Mouse (Mus musculus) urinary bladder, postnatal 0 days (tissue): ENCODE measurements around the gene Trmo. TPM values are rescaled to one million over a fixed set of nuclear protein-coding genes. Genes with fewer than 3 reads are reported as not detected.

Experiments used
- polyA plus RNA-seq: library from polyadenylated mRNA; unstranded; fragments of >200 nt; fragmentation: Nextera tagmentation; extraction: Ambion mirVana; gene quantifications from 2 replicates; pipeline ENCODE4 v1.2.1, GENCODE M21; 2015

Trmo gene
- 6.2 and 6.6 TPM in 2 replicates for polyA plus RNA-seq

DNA sequence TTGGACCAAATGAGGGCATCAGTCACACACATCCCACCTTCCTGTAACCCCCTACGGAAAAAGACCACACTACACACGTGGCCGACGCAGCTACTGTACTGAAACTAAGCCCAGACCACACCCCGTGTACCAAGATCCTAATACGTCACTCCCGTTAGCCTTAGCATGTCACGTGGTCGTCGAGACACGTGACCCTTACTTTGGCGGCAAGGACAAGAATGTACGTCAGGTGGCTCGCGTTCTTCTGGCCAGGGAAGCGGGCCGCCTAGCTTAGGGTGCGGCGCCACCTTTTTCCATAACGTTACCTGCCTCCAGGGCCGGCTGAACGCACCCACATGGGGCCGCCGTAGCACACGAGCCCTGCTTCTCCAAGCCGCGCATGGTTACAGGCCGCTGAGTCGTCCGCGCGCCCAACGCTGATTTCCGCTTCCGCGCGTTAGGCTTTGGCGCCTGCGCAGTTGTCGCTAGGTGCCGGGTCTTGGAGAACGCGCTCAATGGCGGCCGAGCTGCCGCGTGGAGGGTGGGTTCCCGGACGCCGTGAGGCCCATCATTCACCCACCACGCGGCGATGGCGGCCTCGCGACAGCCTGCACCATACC is at the start of gene Trmo:
Gene Trmo (minus strand): TSS at position 425 of the 599 bp plus-strand sequence.

DNA sequence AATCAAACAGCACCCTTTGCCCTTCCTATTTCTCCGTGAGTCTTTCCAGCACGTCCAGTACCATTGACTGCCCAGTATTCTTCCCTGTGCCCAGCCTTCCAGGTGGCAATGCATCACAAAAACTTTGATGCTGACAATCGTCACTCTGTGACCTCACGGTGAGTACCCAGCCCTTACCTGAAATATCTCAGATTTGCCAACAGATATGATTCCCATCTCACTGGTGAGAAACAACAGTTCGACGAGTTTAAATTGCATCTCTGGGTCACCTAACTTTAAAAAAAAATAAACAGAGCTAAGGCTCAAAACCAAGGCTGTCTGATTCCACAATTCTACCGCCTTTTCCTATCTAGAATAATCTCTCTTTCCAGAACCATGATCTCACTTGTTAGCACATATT is 24.2 kb upstream of the Trmo start, which contains the start of gene Hemgn:
Gene Hemgn (minus strand): TSS at position 101 of the 400 bp plus-strand sequence.

DNA sequence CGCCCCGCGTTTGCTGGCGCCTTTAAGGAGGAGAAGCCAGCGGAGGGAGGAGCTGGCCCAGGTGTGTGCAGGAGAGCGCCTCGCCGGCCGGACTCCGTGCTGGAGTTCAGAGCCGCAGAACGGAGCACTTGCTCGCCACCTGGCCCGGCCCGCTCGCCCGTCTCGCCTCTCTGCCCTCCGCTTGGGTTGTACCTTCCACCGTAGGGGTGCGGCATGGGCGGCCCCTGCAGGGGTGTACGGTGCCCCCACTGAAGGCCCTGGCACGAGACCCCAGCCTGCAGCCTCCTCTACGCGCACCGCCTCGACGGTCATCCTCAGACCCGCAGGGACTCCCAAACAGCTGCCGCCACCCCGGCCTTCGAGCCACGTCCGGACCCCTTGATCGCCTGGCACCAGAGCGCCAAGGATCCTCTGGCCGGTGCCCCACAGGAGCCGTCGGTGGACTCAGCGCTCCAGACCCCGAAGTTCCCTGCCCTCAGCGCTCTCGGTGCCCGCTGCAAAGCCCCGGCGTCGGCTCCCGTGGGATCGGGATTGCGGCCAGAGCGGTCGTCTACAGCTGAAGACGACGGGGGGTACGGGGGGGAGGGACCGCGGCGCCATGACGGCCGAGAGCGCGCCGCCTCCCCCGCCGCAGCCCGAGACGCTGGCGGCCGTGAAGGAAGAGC is 45.5 kb downstream of the Trmo start, which contains the start of gene Foxe1:
Gene Foxe1 (plus strand): TSS at position 14 of the 665 bp plus-strand sequence.

Other genes starting within 250 kb of the Trmo start
- 26.6 and 28.4 TPM in 2 replicates for gene Xpa, start 193.1 kb downstream of the Trmo start, polyA plus RNA-seq
- not detected in 2 replicates for gene Foxe1, start 45.8 kb downstream of the Trmo start, polyA plus RNA-seq
- gene Hemgn, start 24.1 kb upstream of the Trmo start, polyA plus RNA-seq, result 0.35 and 0.56 TPM in 2 replicates
- gene Anp32b, start 61.5 kb upstream of the Trmo start, polyA plus RNA-seq, result 114 and 126 TPM in 2 replicates
- gene Nans, start 99.8 kb upstream of the Trmo start, polyA plus RNA-seq, result 46.2 and 49.6 TPM in 2 replicates
- gene Trim14, start 146.7 kb upstream of the Trmo start, polyA plus RNA-seq, result 3.2 and 4.1 TPM in 2 replicates
- 3.3 and 5.2 TPM in 2 replicates for gene Coro2a, start 212.8 kb upstream of the Trmo start, polyA plus RNA-seq